Mouse (Mus musculus) urinary bladder, postnatal 14 days (tissue): ENCODE results near the gene Wdr25.

Experiments used
- DNase-seq: peaks from one replicate; pipeline ENCODE4 v3.0.0; 2021; ENCODE audit warnings: low spot score

Gene Wdr25

GRCm38 (mm10) chr12:108937506-108937905 is 44.1 kb downstream of the Wdr25 start:
- DNase-seq = no peak

GRCm38 (mm10) chr12:108938844-108939243 is 45.4 kb downstream of the Wdr25 start:
- DNase-seq = no peak

- DNase-seq = no peak
Measured at GRCm38 (mm10) chr12:108939317-108939716, 45.9 kb downstream of the Wdr25 start.

GRCm38 (mm10) chr12:108940255-108940654 is 46.8 kb downstream of the Wdr25 start:
- DNase-seq = no peak

- no peak for DNase-seq
Measured at GRCm38 (mm10) chr12:108941282-108941681, 47.9 kb downstream of the Wdr25 start.

GRCm38 (mm10) chr12:108942203-108942923 is 48.9 kb downstream of the Wdr25 start:
- no peak for DNase-seq

GRCm38 (mm10) chr12:108953011-108953550 is 59.6 kb downstream of the Wdr25 start:
- no peak for DNase-seq

GRCm38 (mm10) chr12:108953838-108954237 is 60.4 kb downstream of the Wdr25 start:
- peak; percentile 12 for DNase-seq

GRCm38 (mm10) chr12:108954456-108954855 is 61.0 kb downstream of the Wdr25 start:
- DNase-seq = no peak

GRCm38 (mm10) chr12:108958483-108958882 is 65.1 kb downstream of the Wdr25 start:
- DNase-seq = no peak

GRCm38 (mm10) chr12:108958991-108959638 is 65.7 kb downstream of the Wdr25 start:
- no peak for DNase-seq

- no peak for DNase-seq
Measured at GRCm38 (mm10) chr12:108959639-108960219, 66.3 kb downstream of the Wdr25 start.

GRCm38 (mm10) chr12:108960225-108960624 is 66.8 kb downstream of the Wdr25 start:
- peak; percentile 42 for DNase-seq

GRCm38 (mm10) chr12:108967631-108968030 is 74.2 kb downstream of the Wdr25 start:
- no peak for DNase-seq

- no peak for DNase-seq
Measured at GRCm38 (mm10) chr12:108968031-108968430, 74.6 kb downstream of the Wdr25 start.

- DNase-seq = no peak
Measured at GRCm38 (mm10) chr12:108971446-108971845, 78.0 kb downstream of the Wdr25 start.

GRCm38 (mm10) chr12:108972234-108972633 is 78.8 kb downstream of the Wdr25 start:
- no peak for DNase-seq

GRCm38 (mm10) chr12:108979977-108980376 is 86.5 kb downstream of the Wdr25 start:
- no peak for DNase-seq

- no peak for DNase-seq
Measured at GRCm38 (mm10) chr12:108981941-108982683, 88.7 kb downstream of the Wdr25 start.

- DNase-seq = no peak
Measured at GRCm38 (mm10) chr12:108982684-108982960, 89.2 kb downstream of the Wdr25 start.

- DNase-seq = no peak
Measured at GRCm38 (mm10) chr12:108983496-108983895, 90.1 kb downstream of the Wdr25 start.

- no peak for DNase-seq
Measured at GRCm38 (mm10) chr12:108984471-108984870, 91.0 kb downstream of the Wdr25 start.

- DNase-seq = no peak
Measured at GRCm38 (mm10) chr12:108985025-108985424, 91.6 kb downstream of the Wdr25 start.
